Mouse (Mus musculus) liver, postnatal 0 days (tissue): ENCODE data around the gene Vmn2r4.
"Not testable (repeated sequence)": the region's sequence is repeated elsewhere in the genome, so short reads cannot be mapped to it uniquely, and the experiment has no call there.

Experiments used
- CTCF ChIP-seq: sonication (generic); IDR thresholded peaks from 2 replicates; pipeline ENCODE4 v1.5.1; 2016; ENCODE audit warnings: antibody characterized with exemption, low read depth
- EP300 ChIP-seq: IDR thresholded peaks from 2 replicates; pipeline ENCODE4 v1.6.1; 2016; ENCODE audit warnings: antibody characterized with exemption, low read depth, mild to moderate bottlenecking

DNA sequence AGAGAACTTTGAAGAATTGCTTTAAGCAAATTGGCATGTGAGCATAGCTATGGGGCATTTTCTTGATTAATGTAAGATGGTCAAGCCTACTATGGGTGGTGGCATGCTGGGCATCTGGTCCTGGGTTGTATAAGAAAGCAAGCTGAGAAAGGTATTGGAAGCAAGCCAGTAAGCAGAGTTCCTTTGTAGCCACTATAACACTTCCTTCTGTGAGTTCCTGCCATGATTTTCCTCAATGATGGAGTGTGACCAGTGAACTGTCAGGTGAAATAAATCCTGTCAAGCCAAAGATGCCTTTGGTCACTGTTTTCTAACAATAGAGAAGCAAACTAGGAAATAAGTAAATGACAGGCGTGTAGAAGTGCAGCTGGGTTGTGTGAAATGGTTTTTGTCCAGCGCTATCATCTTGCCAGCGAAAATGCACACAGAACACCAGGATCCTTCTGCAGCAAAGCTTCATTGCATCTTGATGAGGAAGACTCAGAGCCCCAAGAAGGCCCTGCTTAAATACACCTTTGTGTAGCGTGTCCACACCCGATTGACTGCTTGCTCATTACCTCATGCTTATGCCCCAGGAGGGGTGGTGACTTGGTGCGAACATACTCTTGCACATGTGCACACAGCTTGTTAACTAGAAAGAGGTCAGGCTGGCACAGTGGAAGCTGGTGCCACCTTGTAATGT lies 13.1 kb upstream of the Vmn2r4 start:
- TF ChIP-seq CTCF, EP300: not testable (repeated sequence)
